Mouse (Mus musculus) heart, embryonic 11.5 days (tissue): ENCODE measurements around the gene Arhgap18. TPM values are rescaled to one million over a fixed set of nuclear protein-coding genes. Genes with fewer than 3 reads are reported as not detected.

Experiments
- ATAC-seq: fragments of 200-750 bp; cut with Nextera tagmentation; replicated peaks from 2 replicates; pipeline ENCODE4 v1.8.0; 2017; ENCODE audit warnings: moderate library complexity; ENCODE audit not compliant: insufficient number of reproducible peaks, low FRiP score, low TSS enrichment
- H3K27ac ChIP-seq: fragments of 300-500 bp; sonication (generic); 2 replicates; pipeline ENCODE4 v1.5.1; 2014; ENCODE audit warnings: mild to moderate bottlenecking, low read depth, low read length
- H3K27me3 ChIP-seq: fragments of 300-500 bp; sonication (generic); 2 replicates; pipeline ENCODE4 v1.6.1; 2014; ENCODE audit warnings: mild to moderate bottlenecking, low read length, mixed read lengths; ENCODE audit not compliant: control insufficient read depth, insufficient read depth
- H3K36me3 ChIP-seq: fragments of 300-500 bp; sonication (generic); 2 replicates; pipeline ENCODE4 v1.6.1; 2014; ENCODE audit warnings: mild to moderate bottlenecking, low read length, moderate library complexity, mixed read lengths; ENCODE audit not compliant: control insufficient read depth, insufficient read depth
- H3K4me1 ChIP-seq: fragments of 300-500 bp; sonication (generic); 2 replicates; pipeline ENCODE4 v1.6.1; 2014; ENCODE audit warnings: low read length; ENCODE audit not compliant: control insufficient read depth, insufficient read depth
- H3K4me2 ChIP-seq: fragments of 300-500 bp; sonication (generic); 2 replicates; pipeline ENCODE4 v1.6.1; 2014; ENCODE audit warnings: mild to moderate bottlenecking, moderate library complexity
- H3K4me3 ChIP-seq: fragments of 300-500 bp; sonication (generic); 2 replicates; pipeline ENCODE4 v1.5.1; 2014; ENCODE audit warnings: low read depth, low read length
- H3K9ac ChIP-seq: fragments of 300-500 bp; sonication (generic); 2 replicates; pipeline ENCODE4 v1.6.1; 2014; ENCODE audit warnings: mild to moderate bottlenecking, low read depth, low read length, moderate library complexity
- H3K9me3 ChIP-seq: fragments of 300-500 bp; sonication (generic); replicated peaks from 2 replicates; pipeline ENCODE4 v1.6.1; 2016; ENCODE audit warnings: low read length; ENCODE audit not compliant: control insufficient read depth
- WGBS: fragments of 180-500 bp; shearing (Covaris S2); extraction: QIAGEN DNeasy Blood & Tissue Kit; methylation state at CpG from one replicate; pipeline ENCODE4 v1.1.7; 2014; ENCODE audit not compliant: insufficient replicate concordance; 5-methylcytosine and 5-hydroxymethylcytosine counted together
- polyA plus RNA-seq: library from polyadenylated mRNA; unstranded; fragments of >200 nt; fragmentation: Nextera tagmentation; extraction: Ambion mirVana; gene quantifications from 2 replicates; pipeline ENCODE4 v1.2.1, GENCODE M21; 2014

Gene Arhgap18
- 25.8 and 31.0 TPM in 2 replicates for polyA plus RNA-seq

GRCm38 (mm10) chr10:26752929-26753567 is at the start of gene Arhgap18:
Arhgap18 (plus strand) TSS chr10:26753421.
- ATAC-seq = no peak
- H3K9ac ChIP-seq = no peak within 1 kb of the TSS
- H3K4me1 ChIP-seq = no peaks in the 10 kb centered on the region
- no peaks in the 10 kb centered on the region for H3K9me3 ChIP-seq
- H3K4me2 ChIP-seq = no peak within 1 kb of the TSS
- WGBS = 74% methylated on average over 11 of the region's 11 CpGs
- no peak within 1 kb of the TSS for H3K27ac ChIP-seq
- H3K27me3 ChIP-seq = no peaks in the 10 kb centered on the region
- H3K4me3 ChIP-seq = no peak within 1 kb of the TSS
- no peaks in the 10 kb centered on the region for H3K36me3 ChIP-seq

- Histone ChIP-seq H3K9ac (no peak overlapping the region), H3K4me3 (no peak overlapping the region), H3K36me3 (no peaks in the 10 kb centered on the region), H3K4me1 (no peaks in the 10 kb centered on the region), H3K4me2 (no peak overlapping the region), H3K27me3 (no peaks in the 10 kb centered on the region), H3K9me3 (no peaks in the 10 kb centered on the region), H3K27ac (no peak overlapping the region)
- no peak for ATAC-seq
- WGBS = 85% methylated on average over 7 of the region's 7 CpGs
These were observed 42.7 kb upstream of the Arhgap18 start for GRCm38 (mm10) chr10:26710458-26711011.

DNA sequence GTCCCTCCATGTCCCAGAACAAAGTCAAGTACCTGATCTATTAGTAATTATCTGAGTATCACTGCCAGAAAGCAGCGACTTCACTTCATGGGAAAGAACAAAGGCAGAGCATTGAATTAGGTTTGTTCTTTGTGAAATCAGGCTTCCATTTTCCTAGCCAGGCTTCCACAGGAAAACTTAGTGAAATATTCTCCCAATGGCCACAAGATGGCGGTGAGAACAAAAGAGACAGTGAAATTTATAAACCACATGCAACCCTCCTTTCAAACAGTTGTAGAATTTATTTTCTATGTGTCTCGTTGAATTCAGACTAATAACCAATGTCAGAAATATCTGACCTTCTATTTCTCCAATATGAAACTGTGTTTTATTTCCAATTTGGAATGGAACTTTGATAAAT is 42.2 kb upstream of the Arhgap18 start:
- no peak overlapping the region for H3K4me2 ChIP-seq
- 8% methylated on average over 3 of the region's 3 CpGs for WGBS
- no peak overlapping the region for H3K27ac ChIP-seq
- H3K4me1 ChIP-seq = no peaks in the 10 kb centered on the region
- H3K9ac ChIP-seq = no peak overlapping the region
- no peaks in the 10 kb centered on the region for H3K9me3 ChIP-seq
- no peaks in the 10 kb centered on the region for H3K27me3 ChIP-seq
- H3K4me3 ChIP-seq = no peak overlapping the region
- no peak for ATAC-seq
- H3K36me3 ChIP-seq = no peaks in the 10 kb centered on the region

GRCm38 (mm10) chr10:26713986-26714385 is 39.2 kb upstream of the Arhgap18 start:
- H3K4me1 ChIP-seq = no peaks in the 10 kb centered on the region
- H3K9me3 ChIP-seq = no peaks in the 10 kb centered on the region

GRCm38 (mm10) chr10:26724704-26725103 is 28.5 kb upstream of the Arhgap18 start:
- no peak overlapping the region for H3K4me3 ChIP-seq
- H3K27me3 ChIP-seq = no peaks in the 10 kb centered on the region
- WGBS = 88% methylated on average over 2 of the region's 2 CpGs
- no peaks in the 10 kb centered on the region for H3K36me3 ChIP-seq
- no peaks in the 10 kb centered on the region for H3K4me1 ChIP-seq
- no peak for ATAC-seq
- no peaks in the 10 kb centered on the region for H3K9me3 ChIP-seq
- no peak overlapping the region for H3K9ac ChIP-seq
- H3K4me2 ChIP-seq = no peak overlapping the region
- H3K27ac ChIP-seq = no peak overlapping the region

More at GRCm38 (mm10) chr10:26713986-26714385, 39.2 kb upstream of the Arhgap18 start:
- ATAC-seq = no peak
- H3K9ac ChIP-seq = no peak overlapping the region
- no peak overlapping the region for H3K27ac ChIP-seq
- H3K4me2 ChIP-seq = no peak overlapping the region
- no peak overlapping the region for H3K4me3 ChIP-seq
- H3K36me3 ChIP-seq = no peaks in the 10 kb centered on the region
- whole genome bisulfite sequencing = 61% methylated on average over 3 of the region's 3 CpGs
- H3K27me3 ChIP-seq = no peaks in the 10 kb centered on the region

DNA sequence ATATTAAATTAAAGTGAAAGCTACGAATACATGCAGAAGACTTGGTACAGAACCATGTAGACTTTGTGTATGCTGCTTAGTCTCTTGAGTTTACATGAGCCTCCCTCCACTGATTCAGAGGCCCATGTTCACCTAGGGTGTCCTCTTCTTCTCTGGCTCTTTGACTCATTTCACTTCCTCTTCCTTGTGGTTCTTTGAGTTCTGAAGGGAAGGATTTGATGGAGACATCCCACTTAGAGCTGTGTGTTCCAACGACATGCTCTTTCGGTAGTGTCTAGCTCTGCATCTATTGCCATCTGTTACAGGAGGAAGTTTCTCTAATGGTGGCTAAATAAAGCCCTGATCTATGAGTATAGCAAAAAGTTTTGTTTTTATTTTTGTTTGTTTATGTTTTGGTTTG is 28.0 kb upstream of the Arhgap18 start:
- H3K4me3 ChIP-seq = no peak overlapping the region
- no peak overlapping the region for H3K27ac ChIP-seq
- no peak for ATAC-seq
- no peaks in the 10 kb centered on the region for H3K4me1 ChIP-seq
- WGBS = 77% methylated on average over 3 of the region's 3 CpGs
- no peak overlapping the region for H3K9ac ChIP-seq
- H3K4me2 ChIP-seq = no peak overlapping the region
- H3K9me3 ChIP-seq = no peaks in the 10 kb centered on the region
- no peaks in the 10 kb centered on the region for H3K36me3 ChIP-seq
- H3K27me3 ChIP-seq = no peaks in the 10 kb centered on the region

- Histone ChIP-seq H3K4me1 (no peaks in the 10 kb centered on the region), H3K27me3 (no peaks in the 10 kb centered on the region), H3K36me3 (no peaks in the 10 kb centered on the region), H3K4me2 (no peak overlapping the region), H3K9ac (no peak overlapping the region), H3K27ac (no peak overlapping the region), H3K4me3 (no peak overlapping the region), H3K9me3 (no peaks in the 10 kb centered on the region)
- WGBS = 68% methylated on average over 3 of the region's 3 CpGs
- no peak for ATAC-seq
These were observed 2.4 kb upstream of the Arhgap18 start for GRCm38 (mm10) chr10:26750827-26751226.

DNA sequence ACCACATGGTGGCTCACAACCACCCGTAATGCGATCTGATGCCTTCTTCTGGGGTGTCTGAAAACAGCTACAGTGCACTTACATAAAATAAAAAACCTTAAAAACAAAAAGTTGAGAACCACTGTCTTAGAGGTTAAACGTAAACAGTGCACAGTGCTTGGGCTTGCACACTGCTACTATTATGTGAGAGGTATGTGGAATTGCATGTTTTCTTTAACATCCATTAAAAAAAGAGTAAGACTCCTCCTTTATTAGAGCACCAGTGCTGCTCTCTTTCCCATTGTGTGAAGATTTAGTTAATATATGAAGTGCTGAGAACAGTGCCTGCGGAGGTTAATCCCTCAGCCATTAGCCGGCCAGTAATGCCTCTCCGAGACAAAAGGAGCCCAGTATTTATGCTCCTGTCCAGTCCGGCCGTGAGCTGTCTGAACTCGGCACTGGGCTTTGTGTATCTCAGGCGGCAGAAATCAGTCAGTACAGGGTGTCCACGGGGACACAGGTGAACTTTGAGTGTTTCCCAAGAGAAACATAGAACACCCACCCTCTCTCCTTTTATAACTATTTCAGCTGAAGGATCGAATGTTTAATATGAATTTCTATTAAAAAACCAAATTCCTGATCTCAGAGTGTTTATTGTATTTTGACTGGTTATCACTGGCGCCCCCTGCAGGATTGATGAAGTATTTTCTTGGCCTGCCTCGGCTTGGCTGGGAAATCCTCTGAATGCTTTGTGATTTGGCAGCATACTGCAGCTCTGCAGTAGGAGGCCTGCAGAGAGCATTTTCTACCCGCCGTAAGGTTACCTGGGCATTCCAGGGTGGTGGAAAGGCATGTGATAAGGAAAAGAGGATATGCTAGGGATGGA is 925 bp upstream of the Arhgap18 start:
- H3K27me3 ChIP-seq = no peaks in the 10 kb centered on the region
- H3K4me3 ChIP-seq = no peak overlapping the region
- ATAC-seq = no peak
- no peak overlapping the region for H3K9ac ChIP-seq
- no peaks in the 10 kb centered on the region for H3K9me3 ChIP-seq
- no peaks in the 10 kb centered on the region for H3K36me3 ChIP-seq
- no peaks in the 10 kb centered on the region for H3K4me1 ChIP-seq
- 75% methylated on average over 16 of the region's 16 CpGs for WGBS
- H3K4me2 ChIP-seq = no peak overlapping the region
- H3K27ac ChIP-seq = no peak overlapping the region
